Mouse (Mus musculus): ENCODE data around the gene Serpine3.
"Not testable (repeated sequence)": the region's sequence is repeated elsewhere in the genome, so short reads cannot be mapped to it uniquely, and the experiment has no call there.

Serpine3 gene

GRCm38 (mm10) chr14:62663367-62663766 is at the start of gene Serpine3:
Serpine3 (plus strand) TSS chr14:62663667.
- no peak for DNase-seq (ENCODE audit: low spot score)

GRCm38 (mm10) chr14:62622393-62622792 is 41.1 kb upstream of the Serpine3 start:
- DNase-seq (ENCODE audit: low spot score): no peak

- DNase-seq (ENCODE audit: low spot score): no peak
Measured at GRCm38 (mm10) chr14:62627951-62628350, 35.5 kb upstream of the Serpine3 start.

- no peak for DNase-seq (ENCODE audit: low spot score)
Measured at GRCm38 (mm10) chr14:62637436-62638344, 25.8 kb upstream of the Serpine3 start.

GRCm38 (mm10) chr14:62638345-62638702 is 25.1 kb upstream of the Serpine3 start:
- no peak for DNase-seq (ENCODE audit: low spot score)

GRCm38 (mm10) chr14:62639111-62639510 is 24.4 kb upstream of the Serpine3 start:
- DNase-seq (ENCODE audit: low spot score): no peak

GRCm38 (mm10) chr14:62639551-62639950 is 23.9 kb upstream of the Serpine3 start:
- DNase-seq (ENCODE audit: low spot score): no peak

- DNase-seq (ENCODE audit: low spot score): no peak
Measured at GRCm38 (mm10) chr14:62640396-62640795, 23.1 kb upstream of the Serpine3 start.

- not testable (repeated sequence) for DNase-seq (ENCODE audit: low spot score)
Measured at GRCm38 (mm10) chr14:62642368-62642767, 21.1 kb upstream of the Serpine3 start.

GRCm38 (mm10) chr14:62648405-62648804 is 15.1 kb upstream of the Serpine3 start:
- DNase-seq (ENCODE audit: low spot score): no peak

GRCm38 (mm10) chr14:62650376-62650775 is 13.1 kb upstream of the Serpine3 start:
- DNase-seq (ENCODE audit: low spot score): no peak

GRCm38 (mm10) chr14:62651771-62652170 is 11.7 kb upstream of the Serpine3 start:
- DNase-seq (ENCODE audit: low spot score): no peak

GRCm38 (mm10) chr14:62655996-62656395 is 7.5 kb upstream of the Serpine3 start:
- DNase-seq (ENCODE audit: low spot score): no peak

- no peak for DNase-seq (ENCODE audit: low spot score)
Measured at GRCm38 (mm10) chr14:62657469-62657868, 6.0 kb upstream of the Serpine3 start.

- DNase-seq (ENCODE audit: low spot score): no peak
Measured at GRCm38 (mm10) chr14:62662381-62662780, 1.1 kb upstream of the Serpine3 start.

- no peak for DNase-seq (ENCODE audit: low spot score)
Measured at GRCm38 (mm10) chr14:62664976-62665673, 1.7 kb downstream of the Serpine3 start.

GRCm38 (mm10) chr14:62673646-62674045 is 10.2 kb downstream of the Serpine3 start:
- no peak for DNase-seq (ENCODE audit: low spot score)

- DNase-seq (ENCODE audit: low spot score): no peak
Measured at GRCm38 (mm10) chr14:62718161-62718560, 54.7 kb downstream of the Serpine3 start.

GRCm38 (mm10) chr14:62721625-62722024 is 58.2 kb downstream of the Serpine3 start:
- DNase-seq (ENCODE audit: low spot score): no peak

GRCm38 (mm10) chr14:62724560-62724959 is 61.1 kb downstream of the Serpine3 start:
- DNase-seq (ENCODE audit: low spot score): no peak

- no peak for DNase-seq (ENCODE audit: low spot score)
Measured at GRCm38 (mm10) chr14:62731902-62732301, 68.4 kb downstream of the Serpine3 start.

- DNase-seq (ENCODE audit: low spot score): no peak
Measured at GRCm38 (mm10) chr14:62733666-62734065, 70.2 kb downstream of the Serpine3 start.

GRCm38 (mm10) chr14:62735646-62736045 is 72.2 kb downstream of the Serpine3 start:
- no peak for DNase-seq (ENCODE audit: low spot score)

Data from layer of hippocampus, adult 9-10 months (tissue).